ENCODE assay signal across 17 mouse cellular contexts in genomic region chr10:100868360-100868916, GRCm38 (mm10).
A peak's percentile ranks its signal among the peaks of the same experiment; 100 is the strongest.
DNase-seq lines count a peak whose midpoint lies in the region; ATAC-seq and TF ChIP-seq lines count a peak whose summit lies in the region.
"Had no signal": no experiment of that assay in that cellular context is flagged by ENCODE, and none has a peak within 500 bp of the region (broad histone marks: within the 10 kb centered on the region; RNA-seq: fewer than 3 reads in every experiment).

No protein-coding gene starts in this region.

- no peaks in the 10 kb centered on the region for H3K36me3 ChIP-seq in midbrain, postnatal 0 days (ENCODE audit: insufficient read depth, low read length)
- no peaks in the 10 kb centered on the region for H3K36me3 ChIP-seq in midbrain, embryonic 11.5 days (ENCODE audit: control insufficient read depth, insufficient read depth, low read length)
- H3K36me3 ChIP-seq: embryonic facial prominence, embryonic 15.5 days; forebrain, embryonic 12.5 days; heart, embryonic 13.5 days; midbrain, embryonic 12.5 days had no signal

- DNase-seq in frontal cortex, postnatal 36 days (ENCODE audit: low spot score in 2 of 2), result no peak
- no peak for DNase-seq in midbrain, postnatal 0 days (ENCODE audit: low spot score)
- DNase-seq in midbrain, embryonic 11.5 days (ENCODE audit: low spot score, missing footprints), result no peak
- DNase-seq in embryo, embryonic 10.5 days (ENCODE audit: low spot score), result peak; percentile 5
- no peak for DNase-seq in lung, adult 2 months
- DNase-seq in spleen, postnatal 10 days (ENCODE audit: low spot score in 2 of 2), result no peak
- DNase-seq: adrenal gland, adult 2 months; cerebellum, postnatal 25 days; heart, postnatal 36 days; kidney, adult 8-10 months; lung, postnatal 36 days; thymus, postnatal 4 days had no signal

- no peak overlapping the region for H3K27ac ChIP-seq in midbrain, postnatal 0 days (ENCODE audit: low read depth, low read length)
- no peak overlapping the region for H3K27ac ChIP-seq in midbrain, embryonic 11.5 days (ENCODE audit: low read depth, low read length)
- H3K27ac ChIP-seq: embryonic facial prominence, embryonic 15.5 days; forebrain, embryonic 12.5 days; heart, embryonic 13.5 days; midbrain, embryonic 12.5 days had no signal

- peak; percentile 64; the same call in 1 of the 2 replicates for ATAC-seq in frontal cortex, adult (ENCODE audit: low TSS enrichment)
- ATAC-seq in midbrain, postnatal 0 days (ENCODE audit: low FRiP score), result no peak
- ATAC-seq in midbrain, embryonic 11.5 days (ENCODE audit: low FRiP score), result no peak

- TF ChIP-seq POLR2A in lung, adult 2 months (IDR thresholded peaks at IDR 0.05; ENCODE audit: borderline replicate concordance, extremely low read depth, low read depth, low read length), result no peak

- H3K4me3 ChIP-seq in midbrain, postnatal 0 days (ENCODE audit: low read depth, low read length), result no peak overlapping the region
- H3K4me3 ChIP-seq in midbrain, embryonic 11.5 days (ENCODE audit: low read depth, low read length), result no peak overlapping the region
- no peak overlapping the region for H3K4me3 ChIP-seq in lung, adult 2 months (replicated peaks; ENCODE audit: extremely low read depth, low read depth, low read length)
- H3K4me3 ChIP-seq: embryonic facial prominence, embryonic 15.5 days; forebrain, embryonic 12.5 days; heart, embryonic 13.5 days; midbrain, embryonic 12.5 days had no signal

- H3K4me2 ChIP-seq in midbrain, postnatal 0 days (ENCODE audit: low read depth, low read length, poor library complexity, severe bottlenecking), result no peak overlapping the region
- no peak overlapping the region for H3K4me2 ChIP-seq in midbrain, embryonic 11.5 days
- H3K4me2 ChIP-seq: embryonic facial prominence, embryonic 15.5 days; forebrain, embryonic 12.5 days; heart, embryonic 13.5 days; midbrain, embryonic 12.5 days had no signal

- no peaks in the 10 kb centered on the region for H3K27me3 ChIP-seq in midbrain, postnatal 0 days (ENCODE audit: insufficient read depth, low read length)
- no peaks in the 10 kb centered on the region for H3K27me3 ChIP-seq in midbrain, embryonic 11.5 days (ENCODE audit: control insufficient read depth, insufficient read depth, low read length)
- H3K27me3 ChIP-seq: embryonic facial prominence, embryonic 15.5 days; forebrain, embryonic 12.5 days; heart, embryonic 13.5 days; midbrain, embryonic 12.5 days had no signal

- no peaks in the 10 kb centered on the region for H3K9me3 ChIP-seq in midbrain, postnatal 0 days (ENCODE audit: low read length)
- H3K9me3 ChIP-seq in midbrain, embryonic 11.5 days (ENCODE audit: control insufficient read depth, low read length), result no peaks in the 10 kb centered on the region
- H3K9me3 ChIP-seq: embryonic facial prominence, embryonic 15.5 days; forebrain, embryonic 12.5 days; heart, embryonic 13.5 days; midbrain, embryonic 12.5 days had no signal

- TF ChIP-seq CTCF in midbrain, postnatal 0 days (IDR thresholded peaks at IDR 0.05), result peak; percentile 23
- TF ChIP-seq CTCF in lung, adult 2 months (IDR thresholded peaks at IDR 0.05; ENCODE audit: insufficient read depth, low read length), result no peak

- WGBS in midbrain, postnatal 0 days, result 58% methylated on average over 3 of the region's 3 CpGs
- whole genome bisulfite sequencing in midbrain, embryonic 11.5 days, result 50% methylated on average over 3 of the region's 3 CpGs
- WGBS in lung, adult 2 months, result 37% methylated on average over 3 of the region's 3 CpGs

- no peak overlapping the region for H3K9ac ChIP-seq in midbrain, postnatal 0 days (replicated peaks; ENCODE audit: low read length, poor library complexity, severe bottlenecking)
- no peak overlapping the region for H3K9ac ChIP-seq in midbrain, embryonic 11.5 days (ENCODE audit: low read length)
- H3K9ac ChIP-seq: embryonic facial prominence, embryonic 15.5 days; forebrain, embryonic 12.5 days; heart, embryonic 13.5 days; midbrain, embryonic 12.5 days had no signal

- no peaks in the 10 kb centered on the region; the same call in 1 of the 2 replicates for H3K4me1 ChIP-seq in midbrain, postnatal 0 days (ENCODE audit: insufficient read depth, low read length)
- peaks cover 3% of the 10 kb centered on the region; the same call in 1 of the 2 replicates for H3K4me1 ChIP-seq in midbrain, embryonic 11.5 days (ENCODE audit: control insufficient read depth, insufficient read depth, low read length)
- H3K4me1 ChIP-seq in lung, adult 2 months (ENCODE audit: control insufficient read depth, insufficient read depth, low read length), result no peaks in the 10 kb centered on the region
- H3K4me1 ChIP-seq: embryonic facial prominence, embryonic 15.5 days; heart, embryonic 13.5 days had no signal
